Mouse (Mus musculus) naive thymus-derived CD4-positive, alpha-beta T cell, adult 2 months (primary cell): Measurements from ENCODE around the gene Gm45808.
"Not testable (repeated sequence)": the region's sequence is repeated elsewhere in the genome, so short reads cannot be mapped to it uniquely, and the experiment has no call there.

Source experiments
- DNase-seq: peaks from one replicate; pipeline ENCODE4 v3.0.0-alpha.2; 2011; ENCODE audit warnings: low read depth

The Gm45808 gene

GRCm38 (mm10) chr7:45486761-45487415 is at the start of gene Gm45808:
Gm45808 (minus strand) TSS chr7:45486811.
- no peak for DNase-seq

- DNase-seq: no peak
Measured at GRCm38 (mm10) chr7:45535676-45536075, 49.1 kb upstream of the Gm45808 start.

- no peak for DNase-seq
Measured at GRCm38 (mm10) chr7:45530643-45531042, 44.0 kb upstream of the Gm45808 start.

GRCm38 (mm10) chr7:45529461-45529860 is 42.9 kb upstream of the Gm45808 start:
- DNase-seq: peak; percentile 23

GRCm38 (mm10) chr7:45527169-45527568 is 40.6 kb upstream of the Gm45808 start:
- not testable (repeated sequence) for DNase-seq

- peak; percentile 76 for DNase-seq
Measured at GRCm38 (mm10) chr7:45526474-45527120, 40.0 kb upstream of the Gm45808 start.

- peak; percentile 99 for DNase-seq
Measured at GRCm38 (mm10) chr7:45525809-45526473, 39.3 kb upstream of the Gm45808 start, which contains the start of the genes Ppp1r15a and Plekha4. Ppp1r15a (minus strand) TSS chr7:45526268. Plekha4 (plus strand) TSS chr7:45526330.

- DNase-seq: peak; percentile 57
Measured at GRCm38 (mm10) chr7:45524841-45525621, 38.4 kb upstream of the Gm45808 start.

GRCm38 (mm10) chr7:45523678-45524170 is 37.1 kb upstream of the Gm45808 start:
- peak; percentile 38 for DNase-seq

GRCm38 (mm10) chr7:45522957-45523676 is 36.5 kb upstream of the Gm45808 start:
- peak; percentile 46 for DNase-seq

- DNase-seq: peak; percentile 55
Measured at GRCm38 (mm10) chr7:45522194-45522752, 35.7 kb upstream of the Gm45808 start.

GRCm38 (mm10) chr7:45521728-45522184 is 35.1 kb upstream of the Gm45808 start:
- DNase-seq: peak; percentile 96

- no peak for DNase-seq
Measured at GRCm38 (mm10) chr7:45520605-45521004, 34.0 kb upstream of the Gm45808 start.

GRCm38 (mm10) chr7:45519345-45520120 is 32.9 kb upstream of the Gm45808 start:
- peak; percentile 44 for DNase-seq

GRCm38 (mm10) chr7:45518618-45519017 is 32.0 kb upstream of the Gm45808 start:
- no peak for DNase-seq

GRCm38 (mm10) chr7:45516846-45517245 is 30.2 kb upstream of the Gm45808 start:
- DNase-seq: not testable (repeated sequence)

- no peak for DNase-seq
Measured at GRCm38 (mm10) chr7:45515436-45515835, 28.8 kb upstream of the Gm45808 start.

GRCm38 (mm10) chr7:45514411-45514810 is 27.8 kb upstream of the Gm45808 start:
- DNase-seq: no peak

GRCm38 (mm10) chr7:45509912-45510787 is 23.5 kb upstream of the Gm45808 start, which contains the start of gene Nucb1:
Nucb1 (minus strand) TSS chr7:45510406.
- peak; percentile 96 for DNase-seq
